Mouse (Mus musculus) large intestine, adult 2 months (tissue): Measurements from ENCODE around the gene Rrp1. TPM values are rescaled to one million over a fixed set of nuclear protein-coding genes. Genes with fewer than 3 reads are reported as not detected.
A peak's percentile ranks its signal among the peaks of the same experiment; 100 is the strongest.

Source experiments
- DNase-seq: peaks from one replicate; pipeline ENCODE4 v3.0.0-alpha.2; 2012; ENCODE audit warnings: low read depth, low spot score
- WGBS: fragments of 180-500 bp; shearing (Covaris S2); methylation state at CpG from one replicate; pipeline ENCODE4 v1.1.7; 2018; 5-methylcytosine and 5-hydroxymethylcytosine counted together
- polyA plus RNA-seq: library from polyadenylated mRNA; depleted of rRNA; stranded (reverse); fragments of >200 nt; gene quantifications from 2 replicates; pipeline ENCODE4 v1.2.3, GENCODE M21; 2012; rRNA removed

Rrp1 gene
- 47.5 and 60.2 TPM in 2 replicates for polyA plus RNA-seq

- DNase-seq, result peak; percentile 61
- WGBS, result under 1% methylated on average over 70 of the region's 70 CpGs
Observed at GRCm38 (mm10) chr10:78412319-78413151, at the start of gene Rrp1. Gene Rrp1, minus strand, starts transcription at chr10:78413043.

GRCm38 (mm10) chr10:78461767-78462166, 48.9 kb upstream of the Rrp1 start:
- 73% methylated on average over 4 of the region's 4 CpGs for WGBS

GRCm38 (mm10) chr10:78460463-78460862, 47.6 kb upstream of the Rrp1 start:
- WGBS, result 15% methylated on average over 5 of the region's 5 CpGs
- no peak for DNase-seq

More at GRCm38 (mm10) chr10:78461767-78462166, 48.9 kb upstream of the Rrp1 start:
- DNase-seq, result no peak

- no peak for DNase-seq
- 57% methylated on average over 5 of the region's 5 CpGs for WGBS
Observed at GRCm38 (mm10) chr10:78458348-78459111, 45.7 kb upstream of the Rrp1 start.

- 26% methylated on average over 10 of the region's 10 CpGs for WGBS
- no peak for DNase-seq
Observed at GRCm38 (mm10) chr10:78457495-78458347, 44.9 kb upstream of the Rrp1 start.

GRCm38 (mm10) chr10:78456696-78457095, 43.9 kb upstream of the Rrp1 start:
- no peak for DNase-seq
- WGBS, result 80% methylated on average over 13 of the region's 13 CpGs

- 77% methylated on average over 4 of the region's 4 CpGs for WGBS
- no peak for DNase-seq
Observed at GRCm38 (mm10) chr10:78452641-78453040, 39.8 kb upstream of the Rrp1 start.

- DNase-seq, result no peak
- WGBS, result 91% methylated on average over 5 of the region's 5 CpGs
Observed at GRCm38 (mm10) chr10:78450761-78451160, 37.9 kb upstream of the Rrp1 start.

GRCm38 (mm10) chr10:78447396-78447795, 34.6 kb upstream of the Rrp1 start:
- WGBS, result 82% methylated on average over 3 of the region's 3 CpGs
- DNase-seq, result no peak

- WGBS, result 97% methylated on average over 3 of the region's 3 CpGs
Observed at GRCm38 (mm10) chr10:78446195-78446594, 33.4 kb upstream of the Rrp1 start.

GRCm38 (mm10) chr10:78442292-78442691, 29.4 kb upstream of the Rrp1 start:
- WGBS, result 87% methylated on average over 3 of the region's 3 CpGs
- DNase-seq, result no peak

More at GRCm38 (mm10) chr10:78446195-78446594, 33.4 kb upstream of the Rrp1 start:
- DNase-seq, result no peak

GRCm38 (mm10) chr10:78441606-78442005, 28.8 kb upstream of the Rrp1 start:
- no peak for DNase-seq
- WGBS, result 83% methylated on average over 5 of the region's 5 CpGs

- DNase-seq, result no peak
- 69% methylated on average over 9 of the region's 9 CpGs for WGBS
Observed at GRCm38 (mm10) chr10:78440812-78441211, 28.0 kb upstream of the Rrp1 start.

- DNase-seq, result no peak
- 78% methylated on average over 7 of the region's 7 CpGs for WGBS
Observed at GRCm38 (mm10) chr10:78439990-78440389, 27.1 kb upstream of the Rrp1 start.

- DNase-seq, result no peak
- WGBS, result 60% methylated on average over 5 of the region's 5 CpGs
Observed at GRCm38 (mm10) chr10:78439550-78439949, 26.7 kb upstream of the Rrp1 start.

GRCm38 (mm10) chr10:78438094-78438493, 25.3 kb upstream of the Rrp1 start:
- 12% methylated on average over 5 of the region's 5 CpGs for WGBS
- DNase-seq, result no peak

- 64% methylated on average over 3 of the region's 3 CpGs for WGBS
- DNase-seq, result no peak
Observed at GRCm38 (mm10) chr10:78432853-78433252, 20.0 kb upstream of the Rrp1 start.

GRCm38 (mm10) chr10:78429776-78430175, 16.9 kb upstream of the Rrp1 start:
- no peak for DNase-seq
- WGBS, result 92% methylated on average over 2 of the region's 2 CpGs

GRCm38 (mm10) chr10:78429180-78429579, 16.3 kb upstream of the Rrp1 start:
- no peak for DNase-seq
- WGBS, result 66% methylated on average over 5 of the region's 5 CpGs

- no peak for DNase-seq
- WGBS, result 95% methylated on average over 11 of the region's 11 CpGs
Observed at GRCm38 (mm10) chr10:78428070-78428469, 15.2 kb upstream of the Rrp1 start.
